Comparison of ENCODE assay signal across 11 mouse cellular contexts in the genomic region with DNA sequence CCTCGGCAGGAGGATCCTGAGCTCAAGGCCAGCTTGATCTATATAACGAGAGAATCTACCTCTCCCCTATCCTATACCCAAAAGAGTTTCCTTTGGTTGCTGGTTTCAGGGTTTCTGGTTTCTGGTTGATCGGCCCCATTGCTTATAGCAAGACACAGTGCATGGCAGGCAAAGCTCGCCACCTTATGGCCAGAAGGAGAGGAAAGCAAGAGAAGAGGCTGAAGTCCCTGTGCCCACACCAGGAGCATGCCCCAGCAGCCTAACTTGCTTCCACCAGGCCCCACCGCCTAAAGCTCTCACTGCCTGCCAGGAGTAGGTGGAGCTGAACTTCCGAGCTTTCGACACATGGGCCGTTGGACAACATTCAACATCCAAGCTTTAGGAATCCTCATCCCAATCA. TPM values are rescaled to one million over a fixed set of nuclear protein-coding genes. Genes with fewer than 3 reads are reported as not detected.
A peak's percentile ranks its signal among the peaks of the same experiment; 100 is the strongest.
DNase-seq lines count a peak whose midpoint lies in the region; ATAC-seq and TF ChIP-seq lines count a peak whose summit lies in the region.
"Had no signal": no experiment of that assay in that cellular context is flagged by ENCODE, and none has a peak within 500 bp of the region (broad histone marks: within the 10 kb centered on the region; RNA-seq: fewer than 3 reads in every experiment).

No protein-coding gene starts in this region.

- no peak overlapping the region for H3K9ac ChIP-seq in liver, adult 2 months (ENCODE audit: low read depth, low read length)
- no peak overlapping the region for H3K9ac ChIP-seq in liver, embryonic 11.5 days (ENCODE audit: low read depth, low read length)
- H3K9ac ChIP-seq: heart, embryonic 13.5 days had no signal

- H3K27ac ChIP-seq in liver, adult 2 months (replicated peaks; ENCODE audit: insufficient read depth, low read depth, low read length) = no peak overlapping the region
- no peak overlapping the region for H3K27ac ChIP-seq in liver, embryonic 11.5 days (ENCODE audit: low read depth, low read length)
- H3K27ac ChIP-seq: heart, embryonic 13.5 days had no signal

- no peaks in the 10 kb centered on the region for H3K9me3 ChIP-seq in liver, embryonic 11.5 days (ENCODE audit: control insufficient read depth, low read length)
- H3K9me3 ChIP-seq: heart, embryonic 13.5 days had no signal

- peak; percentile 61; the same call in 1 of the 2 replicates for ATAC-seq in cerebellum, adult (ENCODE audit: insufficient number of reproducible peaks, low FRiP score, low TSS enrichment)
- no peak for ATAC-seq in liver, embryonic 11.5 days (replicated peaks; ENCODE audit: low FRiP score)
- no peak for ATAC-seq in inflammation-experienced regulatory T-cells, adult 6 months

- no peaks in the 10 kb centered on the region for H3K36me3 ChIP-seq in liver, adult 2 months (ENCODE audit: control insufficient read depth, insufficient read depth, low read length)
- H3K36me3 ChIP-seq in liver, embryonic 11.5 days (ENCODE audit: control insufficient read depth, insufficient read depth, low read length) = no peaks in the 10 kb centered on the region
- H3K36me3 ChIP-seq: G1E; heart, embryonic 13.5 days had no signal

- H3K27me3 ChIP-seq in liver, adult 2 months (ENCODE audit: control insufficient read depth, insufficient read depth, low read length) = no peaks in the 10 kb centered on the region
- no peaks in the 10 kb centered on the region; the same call in 1 of the 2 replicates for H3K27me3 ChIP-seq in liver, embryonic 11.5 days (replicated peaks; ENCODE audit: control insufficient read depth, insufficient read depth, low read length)
- H3K27me3 ChIP-seq: heart, embryonic 13.5 days had no signal

- no peak overlapping the region for H3K4me3 ChIP-seq in liver, adult 2 months (ENCODE audit: insufficient read depth, low read depth, low read length)
- H3K4me3 ChIP-seq in liver, embryonic 11.5 days (ENCODE audit: low read depth, low read length) = no peak overlapping the region
- H3K4me3 ChIP-seq: heart, embryonic 13.5 days; myocyte had no signal

- no peak for TF ChIP-seq POLR2A in liver, adult 2 months (IDR thresholded peaks at IDR 0.05; ENCODE audit: extremely low read depth, insufficient read depth, low read length)

- no peak overlapping the region for H3K4me2 ChIP-seq in liver, embryonic 11.5 days
- H3K4me2 ChIP-seq: heart, embryonic 13.5 days had no signal

- no peak for DNase-seq in cerebellum, adult 9-10 months
- DNase-seq in liver, adult 2 months (ENCODE audit: extremely low read depth, low read depth, low spot score) = no peak
- no peak for DNase-seq in liver, embryonic 11.5 days (ENCODE audit: low spot score)
- DNase-seq in cerebellum, adult 18-20 months = peak; percentile 50 to 56
- peak; percentile 24 to 25 for DNase-seq in kidney, adult 8-10 months
- peak; percentile 30 for DNase-seq in mesoderm, embryonic 11.5 days (ENCODE audit: low read depth, low spot score)

- H3K4me1 ChIP-seq in liver, adult 2 months (ENCODE audit: control insufficient read depth, insufficient read depth, low read length) = no peaks in the 10 kb centered on the region
- H3K4me1 ChIP-seq in liver, embryonic 11.5 days (replicated peaks; ENCODE audit: control insufficient read depth, insufficient read depth, low read length) = no peaks in the 10 kb centered on the region
- H3K4me1 ChIP-seq: heart, embryonic 13.5 days had no signal

- 52% methylated on average over 8 of the region's 8 CpGs for WGBS in liver, adult 2 months
- 47% methylated on average over 8 of the region's 8 CpGs for WGBS in liver, embryonic 11.5 days

- TF ChIP-seq CTCF in liver, adult 2 months (IDR thresholded peaks at IDR 0.05; ENCODE audit: low read depth, low read length) = peak; percentile 7; the same call in 1 of the 2 replicates

- H3K79me2 ChIP-seq in liver, adult 2 months (ENCODE audit: control insufficient read depth, insufficient read depth, low read length) = no peaks in the 10 kb centered on the region

RNA-seq across cellular contexts. Expression of gene Esr2, which starts 10.8 kb away (rescaled TPM):
- total RNA-seq in liver, adult 2 months (2014; rRNA removed) = not detected in 2 replicates
- not detected in 2 replicates for polyA plus RNA-seq in liver, adult 2 months (2012; rRNA removed)
- 0.15 and 0.29 TPM in 2 replicates for polyA plus RNA-seq in liver, embryonic 11.5 days (2014; fragmentation: Nextera tagmentation; extraction: Ambion mirVana)
- polyA plus RNA-seq in inflammation-experienced regulatory T-cells, adult 6 months (2017; shearing (Covaris generic)) = not detected
- polyA plus RNA-seq: G1E had no signal

RNA-seq across cellular contexts. Expression of gene Tex21, which starts 58.7 kb away (rescaled TPM):
- not detected in 2 replicates for total RNA-seq in liver, adult 2 months (2014; rRNA removed)
- not detected in 2 replicates for polyA plus RNA-seq in liver, adult 2 months (2012; rRNA removed)
- polyA plus RNA-seq in liver, embryonic 11.5 days (2014; fragmentation: Nextera tagmentation; extraction: Ambion mirVana) = 0.10 TPM in 1 of 2 replicates, not detected in the other
- not detected for polyA plus RNA-seq in inflammation-experienced regulatory T-cells, adult 6 months (2017; shearing (Covaris generic))
- polyA plus RNA-seq: myocyte had no signal

Comparison
In these comparisons a context has a peak if more than half of its experiments do, and no peak if none do; other contexts are left out.
1. DNase-seq: peak in cerebellum, adult 18-20 months (2 of 2), kidney, adult 8-10 months (2 of 2) and mesoderm, embryonic 11.5 days (single experiment); none in cerebellum, adult 9-10 months (single experiment), liver, adult 2 months (single experiment) and liver, embryonic 11.5 days (single experiment).